Mouse (Mus musculus): Measurements from ENCODE around the gene Sp7. TPM values are rescaled to one million over a fixed set of nuclear protein-coding genes. Genes with fewer than 3 reads are reported as not detected.

Sp7 gene
- polyA plus RNA-seq, 1 experiment: 1.4 TPM

GRCm38 (mm10) chr15:102399229-102400221, 32.5 kb upstream of the Sp7 start:
- no peaks in the 10 kb centered on the region for H3K27me3 ChIP-seq (ENCODE audit: control insufficient read depth, insufficient read depth, low read length)
- WGBS: 8% methylated on average over 34 of the region's 34 CpGs
- no peak for TF ChIP-seq CTCF (IDR thresholded peaks at IDR 0.05; ENCODE audit: borderline replicate concordance, insufficient read depth, low read depth, low read length)
- TF ChIP-seq POLR2A (IDR thresholded peaks at IDR 0.05; ENCODE audit: borderline replicate concordance, insufficient read depth, low read length): peak; percentile 22; the same call in 1 of the 2 replicates
- DNase-seq: peak; percentile 65 to 66
- H3K27ac ChIP-seq (ENCODE audit: insufficient read depth, low read length): peak overlapping the region; percentile 58
- peak overlapping the region; percentile 79 for H3K4me3 ChIP-seq (replicated peaks; ENCODE audit: insufficient read depth, low read depth, low read length)
- H3K4me1 ChIP-seq (ENCODE audit: control insufficient read depth, insufficient read depth, low read length): 0 out of 2 replicates have a peak, but pooled peaks cover 5% of the 10 kb centered on the region

DNA sequence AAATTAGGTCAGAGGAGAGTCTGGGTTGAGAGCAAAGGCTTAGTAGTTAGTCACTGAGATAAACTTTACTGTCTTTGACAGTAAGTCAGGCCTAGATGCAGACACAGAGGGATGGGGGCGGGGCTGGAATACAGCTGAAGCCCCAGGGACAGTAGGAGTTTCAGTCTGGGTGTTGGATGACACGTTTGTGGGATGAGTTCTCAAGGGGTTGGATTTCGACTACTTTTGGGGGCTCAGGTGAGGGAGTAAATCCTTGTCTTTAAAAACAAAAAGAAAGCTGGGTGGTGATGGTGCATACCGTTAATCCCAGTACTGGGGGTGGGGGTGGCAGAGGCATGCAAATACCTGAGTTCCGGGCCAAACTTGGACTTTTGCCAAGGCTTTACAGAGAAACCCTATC, 31.6 kb upstream of the Sp7 start:
- Histone ChIP-seq H3K27ac (ENCODE audit: insufficient read depth, low read length) (no peak overlapping the region), H3K4me1 (ENCODE audit: control insufficient read depth, insufficient read depth, low read length) (0 out of 2 replicates have a peak, but pooled peaks cover 5% of the 10 kb centered on the region), H3K27me3 (ENCODE audit: control insufficient read depth, insufficient read depth, low read length) (no peaks in the 10 kb centered on the region), H3K4me3 (replicated peaks; ENCODE audit: insufficient read depth, low read depth, low read length) (no peak overlapping the region)
- 67% methylated on average over 5 of the region's 5 CpGs for WGBS
- TF ChIP-seq CTCF (IDR thresholded peaks at IDR 0.05; ENCODE audit: borderline replicate concordance, insufficient read depth, low read depth, low read length) (no peak), POLR2A (IDR thresholded peaks at IDR 0.05; ENCODE audit: borderline replicate concordance, insufficient read depth, low read length) (no peak)
- no peak for DNase-seq

GRCm38 (mm10) chr15:102395061-102395460, 28.1 kb upstream of the Sp7 start:
- Histone ChIP-seq H3K27me3 (ENCODE audit: control insufficient read depth, insufficient read depth, low read length) (no peaks in the 10 kb centered on the region), H3K4me1 (ENCODE audit: control insufficient read depth, insufficient read depth, low read length) (0 out of 2 replicates have a peak, but pooled peaks cover 5% of the 10 kb centered on the region), H3K27ac (ENCODE audit: insufficient read depth, low read length) (no peak overlapping the region), H3K4me3 (replicated peaks; ENCODE audit: insufficient read depth, low read depth, low read length) (no peak overlapping the region)
- no peak for DNase-seq
- 30% methylated on average over 3 of the region's 3 CpGs for WGBS
- TF ChIP-seq CTCF (IDR thresholded peaks at IDR 0.05; ENCODE audit: borderline replicate concordance, insufficient read depth, low read depth, low read length) (no peak), POLR2A (IDR thresholded peaks at IDR 0.05; ENCODE audit: borderline replicate concordance, insufficient read depth, low read length) (no peak)

DNA sequence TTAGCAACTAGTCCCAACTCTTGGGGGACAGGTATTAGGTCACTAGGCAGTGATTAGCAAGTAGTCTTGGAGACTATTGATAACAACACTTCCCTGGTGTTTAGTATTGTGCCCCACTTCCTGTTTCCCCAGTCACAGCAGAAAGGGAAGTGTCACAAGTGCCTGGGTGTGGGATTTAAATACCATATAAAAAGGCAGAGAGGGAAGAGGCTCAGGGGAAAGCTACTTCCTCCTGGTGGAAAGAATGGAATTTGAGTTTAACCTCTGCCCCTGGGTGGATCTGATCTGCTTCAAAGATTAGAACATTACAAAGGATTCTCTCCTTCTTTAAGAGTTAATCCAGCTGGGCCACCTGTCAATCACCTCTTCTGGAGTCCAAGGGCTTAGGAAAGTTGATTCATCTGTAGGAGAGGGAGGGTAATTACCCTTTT, 26.6 kb upstream of the Sp7 start:
- Histone ChIP-seq H3K4me3 (replicated peaks; ENCODE audit: insufficient read depth, low read depth, low read length) (no peak overlapping the region), H3K4me1 (ENCODE audit: control insufficient read depth, insufficient read depth, low read length) (no peaks in the 10 kb centered on the region), H3K27me3 (ENCODE audit: control insufficient read depth, insufficient read depth, low read length) (no peaks in the 10 kb centered on the region), H3K27ac (ENCODE audit: insufficient read depth, low read length) (no peak overlapping the region)
- TF ChIP-seq CTCF (IDR thresholded peaks at IDR 0.05; ENCODE audit: borderline replicate concordance, insufficient read depth, low read depth, low read length) (no peak), POLR2A (IDR thresholded peaks at IDR 0.05; ENCODE audit: borderline replicate concordance, insufficient read depth, low read length) (no peak)
- no peak for DNase-seq

- DNase-seq: no peak
- 34% methylated on average over 2 of the region's 2 CpGs for WGBS
- no peak for TF ChIP-seq CTCF (IDR thresholded peaks at IDR 0.05; ENCODE audit: borderline replicate concordance, insufficient read depth, low read depth, low read length)
- no peak for TF ChIP-seq POLR2A (IDR thresholded peaks at IDR 0.05; ENCODE audit: borderline replicate concordance, insufficient read depth, low read length)
- Histone ChIP-seq H3K4me3 (replicated peaks; ENCODE audit: insufficient read depth, low read depth, low read length) (no peak overlapping the region), H3K27me3 (ENCODE audit: control insufficient read depth, insufficient read depth, low read length) (no peaks in the 10 kb centered on the region), H3K4me1 (ENCODE audit: control insufficient read depth, insufficient read depth, low read length) (no peaks in the 10 kb centered on the region), H3K27ac (ENCODE audit: insufficient read depth, low read length) (no peak overlapping the region)
These were observed 25.5 kb upstream of the Sp7 start for GRCm38 (mm10) chr15:102392520-102392919.

DNA sequence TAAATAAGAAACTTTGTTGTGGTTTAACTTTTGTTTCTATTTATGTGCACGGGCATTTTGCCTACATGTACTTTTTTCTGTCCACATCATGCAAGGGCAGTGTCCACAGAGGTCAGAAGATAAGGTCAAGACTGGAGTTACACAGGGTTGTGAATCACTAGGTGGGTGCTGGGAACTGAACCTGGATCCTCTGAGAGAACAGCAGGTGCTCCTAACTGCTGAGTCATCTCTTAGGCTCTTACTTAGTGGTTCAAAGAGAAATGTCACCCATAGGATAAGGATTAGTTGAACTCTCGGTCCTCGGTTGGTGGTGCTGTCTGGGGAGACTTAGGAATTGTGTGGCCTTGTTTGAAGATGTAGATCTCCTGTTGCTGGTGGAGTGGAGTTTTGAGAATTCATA, 22.0 kb upstream of the Sp7 start:
- TF ChIP-seq CTCF (IDR thresholded peaks at IDR 0.05; ENCODE audit: borderline replicate concordance, insufficient read depth, low read depth, low read length) (no peak), POLR2A (IDR thresholded peaks at IDR 0.05; ENCODE audit: borderline replicate concordance, insufficient read depth, low read length) (no peak)
- Histone ChIP-seq H3K4me3 (replicated peaks; ENCODE audit: insufficient read depth, low read depth, low read length) (no peak overlapping the region), H3K27me3 (ENCODE audit: control insufficient read depth, insufficient read depth, low read length) (no peaks in the 10 kb centered on the region), H3K27ac (ENCODE audit: insufficient read depth, low read length) (no peak overlapping the region), H3K4me1 (ENCODE audit: control insufficient read depth, insufficient read depth, low read length) (no peaks in the 10 kb centered on the region)
- no peak for DNase-seq
- 87% methylated on average over 3 of the region's 3 CpGs for WGBS

DNA sequence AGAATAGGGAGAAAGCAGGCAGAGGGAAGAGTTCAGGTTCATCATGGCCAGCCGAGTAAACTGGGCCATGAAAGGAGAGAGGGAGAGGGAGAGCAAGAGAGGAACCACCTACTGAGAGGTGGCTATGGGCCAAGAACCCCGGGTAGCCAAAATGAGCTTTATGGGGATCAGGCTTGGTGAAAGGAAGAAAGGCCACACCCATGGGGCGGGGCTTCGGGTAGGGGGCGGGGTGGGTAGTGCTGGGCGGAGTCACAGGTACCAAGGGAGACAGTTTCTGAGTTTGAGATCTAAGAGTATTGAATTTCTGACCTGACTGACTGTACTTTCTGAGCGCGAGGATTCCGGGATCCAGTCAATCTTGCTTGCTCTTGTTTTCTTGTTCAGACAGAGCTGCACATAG, 19.7 kb upstream of the Sp7 start:
- no peaks in the 10 kb centered on the region for H3K4me1 ChIP-seq (ENCODE audit: control insufficient read depth, insufficient read depth, low read length)
- DNase-seq: no peak
- TF ChIP-seq POLR2A (IDR thresholded peaks at IDR 0.05; ENCODE audit: borderline replicate concordance, insufficient read depth, low read length) (no peak), CTCF (IDR thresholded peaks at IDR 0.05; ENCODE audit: borderline replicate concordance, insufficient read depth, low read depth, low read length) (no peak)
- 53% methylated on average over 9 of the region's 9 CpGs for WGBS
- H3K27me3 ChIP-seq (ENCODE audit: control insufficient read depth, insufficient read depth, low read length): no peaks in the 10 kb centered on the region
- H3K27ac ChIP-seq (ENCODE audit: insufficient read depth, low read length): no peak overlapping the region
- H3K4me3 ChIP-seq (replicated peaks; ENCODE audit: insufficient read depth, low read depth, low read length): no peak overlapping the region

GRCm38 (mm10) chr15:102383671-102384070, 16.7 kb upstream of the Sp7 start:
- H3K4me3 ChIP-seq (replicated peaks; ENCODE audit: insufficient read depth, low read depth, low read length): no peak overlapping the region
- H3K4me1 ChIP-seq (ENCODE audit: control insufficient read depth, insufficient read depth, low read length): no peaks in the 10 kb centered on the region
- DNase-seq: no peak
- H3K27me3 ChIP-seq (ENCODE audit: control insufficient read depth, insufficient read depth, low read length): no peaks in the 10 kb centered on the region
- WGBS: 96% methylated on average over 6 of the region's 6 CpGs
- TF ChIP-seq POLR2A (IDR thresholded peaks at IDR 0.05; ENCODE audit: borderline replicate concordance, insufficient read depth, low read length) (no peak), CTCF (IDR thresholded peaks at IDR 0.05; ENCODE audit: borderline replicate concordance, insufficient read depth, low read depth, low read length) (no peak)
- no peak overlapping the region for H3K27ac ChIP-seq (ENCODE audit: insufficient read depth, low read length)

Data from cerebellum, adult 2 months (tissue).